Mouse (Mus musculus) ovary, adult 18-20 months (tissue): ENCODE results near the gene Ston2.
"Not testable (repeated sequence)": the region's sequence is repeated elsewhere in the genome, so short reads cannot be mapped to it uniquely, and the experiment has no call there.

Experiments used
- DNase-seq: peaks from one replicate; pipeline ENCODE4 v3.0.0; 2022; ENCODE audit warnings: low spot score, mixed read lengths

The Ston2 gene

GRCm38 (mm10) chr12:91791822-91792221 lies 3.6 kb upstream of the Ston2 start:
- no peak for DNase-seq

- DNase-seq, result no peak
These were observed 1.6 kb upstream of the Ston2 start for GRCm38 (mm10) chr12:91789801-91790200.

GRCm38 (mm10) chr12:91788446-91788845 lies 259 bp upstream of the Ston2 start:
- not testable (repeated sequence) for DNase-seq

GRCm38 (mm10) chr12:91786355-91786754 lies 1.8 kb downstream of the Ston2 start:
- DNase-seq, result peak; percentile 64

- no peak for DNase-seq
These were observed 6.8 kb downstream of the Ston2 start for GRCm38 (mm10) chr12:91781432-91781831.

- no peak for DNase-seq
These were observed 7.7 kb downstream of the Ston2 start for GRCm38 (mm10) chr12:91780531-91780930.

GRCm38 (mm10) chr12:91779004-91779365 lies 9.2 kb downstream of the Ston2 start:
- peak; percentile 64 for DNase-seq

GRCm38 (mm10) chr12:91778211-91779003 lies 9.8 kb downstream of the Ston2 start:
- DNase-seq, result peak; percentile 50

GRCm38 (mm10) chr12:91776342-91776741 lies 11.8 kb downstream of the Ston2 start:
- DNase-seq, result no peak

GRCm38 (mm10) chr12:91774811-91775284 lies 13.3 kb downstream of the Ston2 start:
- no peak for DNase-seq

- DNase-seq, result no peak
These were observed 19.3 kb downstream of the Ston2 start for GRCm38 (mm10) chr12:91768871-91769270.

GRCm38 (mm10) chr12:91768176-91768575 lies 20.0 kb downstream of the Ston2 start:
- no peak for DNase-seq

GRCm38 (mm10) chr12:91766338-91767107 lies 21.7 kb downstream of the Ston2 start:
- DNase-seq, result peak; percentile 37

GRCm38 (mm10) chr12:91765504-91765903 lies 22.7 kb downstream of the Ston2 start:
- DNase-seq, result no peak

GRCm38 (mm10) chr12:91765054-91765453 lies 23.1 kb downstream of the Ston2 start:
- DNase-seq, result no peak

- DNase-seq, result no peak
These were observed 23.7 kb downstream of the Ston2 start for GRCm38 (mm10) chr12:91764471-91764870.

GRCm38 (mm10) chr12:91759836-91760235 lies 28.4 kb downstream of the Ston2 start:
- DNase-seq, result no peak

- DNase-seq, result no peak
These were observed 30.2 kb downstream of the Ston2 start for GRCm38 (mm10) chr12:91757854-91758562.

- no peak for DNase-seq
These were observed 31.5 kb downstream of the Ston2 start for GRCm38 (mm10) chr12:91756562-91757166.

GRCm38 (mm10) chr12:91754606-91755005 lies 33.6 kb downstream of the Ston2 start:
- no peak for DNase-seq

GRCm38 (mm10) chr12:91752711-91753110 lies 35.5 kb downstream of the Ston2 start:
- no peak for DNase-seq
